Mouse (Mus musculus) kidney, postnatal 25 days (tissue): ENCODE measurements around the gene Pigc.

Source experiments
- DNase-seq, 2 experiments: peaks; one replicate each; pipeline ENCODE4 v3.0.0; 2021; ENCODE audit warnings: mixed read lengths in 2 of 2

The Pigc gene

DNA sequence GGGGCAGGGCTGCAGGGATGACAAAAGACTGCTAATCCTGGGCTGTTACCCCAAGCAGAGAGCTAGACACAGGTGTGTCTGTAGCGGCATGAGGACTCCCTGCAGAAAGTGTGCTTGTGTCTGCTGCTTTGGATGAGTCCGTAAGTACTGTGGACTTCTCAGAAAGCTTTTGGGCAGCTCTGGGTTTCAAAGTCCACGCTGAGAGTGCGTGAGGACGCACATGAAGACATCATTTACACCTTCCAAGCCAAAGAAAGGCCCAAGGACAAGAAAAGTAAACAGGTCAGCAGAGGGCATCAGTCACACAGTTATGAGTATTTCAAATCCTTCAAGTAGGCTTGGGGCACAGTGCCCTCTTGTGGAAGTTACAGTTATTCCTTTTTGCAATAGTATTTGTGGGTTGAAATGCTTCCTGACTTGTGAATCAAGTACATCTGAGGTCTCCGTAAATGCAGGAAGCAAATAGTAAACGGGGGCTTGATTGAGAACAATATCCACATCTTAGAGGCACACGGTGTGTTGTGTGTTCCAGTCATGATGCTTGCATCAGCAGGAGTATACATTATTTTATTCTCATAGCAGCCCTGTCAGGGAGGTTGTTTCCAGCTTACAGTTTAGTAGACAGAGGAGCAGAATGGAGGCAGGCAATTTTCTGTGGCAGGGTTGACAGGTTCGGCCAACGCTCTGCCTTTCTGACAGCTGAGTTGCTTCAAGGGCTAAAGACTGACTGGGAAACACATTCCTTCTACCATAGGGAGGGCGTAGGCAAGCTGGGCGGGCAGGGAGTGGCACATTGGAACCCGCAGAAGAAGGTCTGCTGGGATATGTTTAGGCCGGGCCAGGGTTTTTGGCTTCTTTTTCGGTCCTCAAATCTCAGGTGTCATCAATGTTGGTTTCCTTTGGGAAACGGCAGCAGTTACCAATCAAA, 7.5 kb downstream of the Pigc start:
- DNase-seq, result peak; percentile 65 to 88

DNA sequence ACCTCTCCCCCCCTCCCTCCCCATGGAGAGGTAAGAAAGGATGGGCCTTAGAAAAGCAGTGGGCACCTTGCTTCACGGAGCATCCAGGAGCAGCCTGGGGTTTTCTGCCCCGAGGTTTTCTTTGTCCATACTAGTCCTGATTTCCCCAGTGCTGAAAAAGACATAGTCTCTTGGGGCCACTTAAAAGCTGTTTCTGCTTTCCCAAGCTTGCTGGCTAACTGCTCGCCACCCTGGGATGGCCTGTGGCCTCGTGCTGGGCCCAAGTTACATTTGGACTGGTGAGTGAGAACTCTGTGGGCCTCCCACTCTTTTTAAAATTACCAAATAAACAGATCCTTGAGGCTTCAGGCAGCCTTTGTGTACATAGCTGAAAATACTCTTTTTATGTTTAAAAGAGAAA, 8.3 kb downstream of the Pigc start:
- DNase-seq, result no peak

DNA sequence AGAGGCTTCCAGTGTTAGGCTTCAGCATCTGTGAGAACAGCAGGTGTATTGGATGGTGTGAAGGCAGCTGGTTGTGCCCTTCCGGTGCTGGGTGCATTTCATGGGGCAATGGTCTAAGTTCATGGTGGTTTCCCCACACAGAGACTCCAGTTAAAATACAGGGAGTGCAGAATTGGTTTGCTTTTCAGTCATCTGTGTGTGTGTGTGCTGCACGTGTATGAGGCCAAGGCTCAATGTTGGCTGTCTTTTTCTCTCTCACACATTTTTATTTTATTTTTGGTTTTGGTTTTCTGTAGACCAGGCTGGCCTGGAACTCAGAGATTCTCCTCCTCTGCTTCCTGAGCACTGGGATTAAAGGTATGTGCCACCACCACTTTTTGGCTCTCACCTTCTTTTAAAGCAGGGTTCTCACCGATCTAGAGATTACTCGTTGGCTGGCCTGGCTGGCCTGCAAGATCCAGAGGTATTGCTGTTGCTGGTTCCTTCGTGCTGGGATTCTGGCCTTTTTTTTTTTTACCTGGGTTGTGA, 9.3 kb downstream of the Pigc start:
- no peak for DNase-seq

DNA sequence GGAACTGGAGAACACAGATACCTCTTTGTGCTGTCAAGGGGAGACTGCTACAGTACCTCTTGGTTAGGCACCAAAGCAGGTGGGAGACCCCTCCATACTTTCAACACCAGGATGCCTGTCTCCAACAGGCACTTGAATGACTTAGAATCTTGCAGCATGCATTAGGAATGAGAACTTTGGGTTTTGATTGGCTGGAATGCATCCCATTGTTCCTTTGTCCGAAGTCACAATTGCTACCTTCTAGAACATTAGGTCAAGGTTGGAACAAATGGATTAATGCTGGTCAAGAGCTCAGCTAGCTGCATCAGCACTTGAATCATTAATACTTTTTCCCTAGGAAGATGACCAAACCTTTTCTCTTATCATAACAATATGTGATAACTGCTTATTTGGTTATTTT, 10.6 kb downstream of the Pigc start, which contains the start of gene 4930558K02Rik:
Gene 4930558K02Rik, minus strand, starts transcription at position 101 of the 400 bp plus-strand sequence.
- no peak for DNase-seq

DNA sequence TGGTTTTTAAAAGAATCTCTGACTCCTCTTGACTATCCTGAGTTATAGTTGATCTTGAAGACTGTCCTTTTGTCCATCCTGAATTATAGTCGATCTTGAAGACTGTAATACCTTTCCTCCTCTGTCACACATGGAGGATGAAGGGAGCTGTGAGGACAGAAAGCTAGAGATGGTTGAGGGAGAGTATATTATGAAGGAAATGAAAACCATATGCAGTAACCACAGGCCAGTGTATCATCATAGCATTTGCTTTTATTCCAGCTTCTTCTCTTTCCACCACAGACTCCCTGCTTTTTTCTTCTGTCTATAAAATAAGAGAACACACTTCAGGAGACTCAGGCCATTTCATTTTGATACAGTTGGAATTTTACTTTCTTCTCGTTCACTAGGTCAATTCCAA, 11.1 kb downstream of the Pigc start:
- no peak for DNase-seq

DNA sequence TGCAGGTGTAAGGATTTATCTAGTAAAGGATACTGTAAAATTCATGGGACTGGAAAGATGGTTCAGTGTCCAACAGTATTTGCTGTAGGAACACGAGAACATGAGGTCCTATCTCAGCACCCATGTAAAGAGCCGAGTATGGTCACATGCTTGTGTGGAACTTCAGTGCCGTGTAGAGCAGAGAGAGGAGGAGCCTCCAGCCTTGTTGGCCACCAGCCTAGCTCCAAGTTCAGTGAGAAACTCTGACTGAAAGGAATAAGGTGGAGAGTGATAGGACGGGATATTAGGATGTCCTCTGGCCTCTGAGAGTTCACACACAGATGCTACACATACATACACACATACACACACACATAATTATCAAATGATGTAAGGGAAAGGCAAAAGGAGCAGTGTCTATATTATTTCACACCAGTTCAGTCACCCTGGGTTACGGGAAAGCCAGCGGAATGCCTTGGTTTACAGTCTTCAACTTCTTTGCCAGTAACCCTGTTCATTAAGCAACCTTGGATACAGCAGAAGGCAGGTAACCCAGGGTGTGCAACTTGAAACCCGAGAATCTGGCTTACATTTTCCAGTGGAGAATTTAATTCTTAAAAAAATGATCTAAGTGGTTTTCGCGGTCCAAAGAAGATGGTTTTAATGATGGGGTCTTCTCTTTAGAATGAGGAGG, 11.8 kb downstream of the Pigc start:
- DNase-seq, result peak in 1 of 2 experiments; percentile 35

GRCm38 (mm10) chr1:161983451-161983850, 14.5 kb downstream of the Pigc start:
- no peak for DNase-seq

DNA sequence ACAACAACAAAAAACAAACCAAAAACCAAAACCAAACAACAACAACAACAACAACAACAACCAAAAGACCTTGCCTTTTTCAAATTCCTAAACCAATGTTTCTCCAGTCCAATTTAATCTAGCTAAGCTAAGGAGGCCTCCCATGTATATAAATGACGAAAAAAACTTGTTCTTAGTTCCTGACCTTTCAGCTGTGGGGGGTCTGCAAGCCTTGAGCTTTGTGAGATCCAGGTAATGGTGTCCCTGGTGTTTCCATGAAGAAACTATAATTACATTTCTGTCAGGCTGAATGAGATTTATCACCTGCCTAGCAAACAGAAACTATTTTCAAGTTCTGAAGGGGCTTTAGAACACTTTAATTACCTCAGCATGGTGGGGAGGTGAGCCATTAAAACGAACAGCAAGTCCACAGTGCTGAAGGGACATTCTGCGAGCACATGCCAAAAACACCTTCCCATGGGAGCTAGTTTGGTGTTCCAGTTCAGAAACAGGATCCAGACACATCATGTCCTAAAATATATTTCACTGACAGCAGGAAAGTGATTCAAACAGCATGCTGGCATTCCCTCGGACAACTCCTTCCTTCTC, 15.1 kb downstream of the Pigc start:
- peak; percentile 30 to 68 for DNase-seq

- DNase-seq, result no peak
Observed at GRCm38 (mm10) chr1:161990684-161991578, 21.9 kb downstream of the Pigc start.

GRCm38 (mm10) chr1:161991846-161992245, 22.9 kb downstream of the Pigc start:
- DNase-seq, result no peak

DNA sequence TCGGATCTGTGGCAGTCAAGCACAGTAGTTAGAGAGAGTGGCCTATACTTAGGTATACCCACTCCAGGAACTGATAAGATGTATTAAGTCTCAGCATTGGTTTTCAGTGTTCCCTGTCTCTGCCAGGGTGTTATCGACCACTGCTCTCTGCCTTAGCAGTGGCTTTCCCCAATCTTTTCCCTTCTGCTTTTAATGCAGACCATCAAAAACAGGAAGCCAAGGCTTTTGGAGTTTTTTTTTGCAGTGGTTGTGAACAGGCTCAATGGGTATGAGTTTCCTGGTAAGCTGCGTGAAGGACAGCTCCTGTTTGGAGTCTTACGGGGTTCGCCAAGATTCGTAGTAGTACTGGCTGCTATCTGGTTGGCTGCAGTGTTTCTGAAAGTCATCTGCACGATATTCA, 23.4 kb downstream of the Pigc start:
- no peak for DNase-seq

GRCm38 (mm10) chr1:161998781-161999180, 29.8 kb downstream of the Pigc start:
- no peak for DNase-seq

- DNase-seq, result no peak
Observed at GRCm38 (mm10) chr1:161999338-161999737, 30.4 kb downstream of the Pigc start.

DNA sequence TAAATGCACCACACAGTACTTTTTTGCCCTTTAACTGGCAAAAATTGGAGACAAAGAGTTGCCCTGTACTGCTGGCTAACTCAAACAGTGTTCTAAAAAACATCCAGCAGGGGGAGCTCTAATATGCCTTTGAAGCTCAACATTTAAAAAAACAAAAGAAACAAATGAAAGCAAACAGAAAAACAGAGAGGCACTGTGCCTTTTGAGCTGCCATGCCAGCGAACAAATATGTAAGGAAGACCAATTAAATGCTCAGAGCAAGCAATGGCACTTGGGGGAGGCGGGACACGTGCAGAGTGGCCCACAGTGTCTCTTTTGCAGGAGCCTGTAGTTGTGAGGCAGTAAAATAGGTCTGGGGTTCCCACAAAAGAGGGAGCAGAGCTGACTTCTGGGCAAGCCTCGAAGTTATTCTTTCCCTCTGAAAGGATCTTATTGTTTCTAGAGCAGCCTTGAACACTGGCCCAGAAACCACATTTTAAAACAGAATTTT, 30.9 kb downstream of the Pigc start:
- DNase-seq, result peak in 1 of 2 experiments; percentile 59

GRCm38 (mm10) chr1:162001328-162001727, 32.3 kb downstream of the Pigc start:
- DNase-seq, result no peak

- no peak for DNase-seq
Observed at GRCm38 (mm10) chr1:162003729-162004517, 34.9 kb downstream of the Pigc start.

- DNase-seq, result no peak
Observed at GRCm38 (mm10) chr1:162004518-162004780, 35.5 kb downstream of the Pigc start.

- peak; percentile 65 to 74 for DNase-seq
Observed at GRCm38 (mm10) chr1:162004821-162005770, 36.1 kb downstream of the Pigc start.

GRCm38 (mm10) chr1:162006109-162006508, 37.1 kb downstream of the Pigc start:
- no peak for DNase-seq

DNA sequence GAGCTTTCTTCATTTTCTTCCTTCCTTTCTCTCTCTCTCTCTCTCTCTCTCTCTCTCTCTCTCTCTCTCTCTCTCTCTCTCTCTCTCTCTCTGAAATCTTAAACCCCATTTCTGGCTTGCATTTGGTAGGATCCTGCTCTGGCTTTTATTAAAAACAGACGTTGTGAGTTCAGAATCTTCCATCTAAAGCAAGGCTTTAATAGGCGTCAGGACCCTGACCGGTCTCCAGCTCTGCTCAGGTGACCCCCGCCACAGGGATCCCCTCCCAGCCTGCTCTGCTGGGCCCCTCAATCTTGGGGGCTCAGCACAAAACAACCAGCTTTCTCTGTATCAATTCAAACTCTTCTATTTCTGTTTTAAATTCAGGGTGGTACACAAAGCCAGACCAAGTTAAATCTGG, 39.2 kb downstream of the Pigc start:
- DNase-seq, result no peak
